Mouse (Mus musculus) intestine, embryonic 15.5 days (tissue): ENCODE results near the gene Ppt2. TPM values are rescaled to one million over a fixed set of nuclear protein-coding genes. Genes with fewer than 3 reads are reported as not detected.

Source experiments
- ATAC-seq: fragments of 200-750 bp; cut with Nextera tagmentation; 2 replicates; pipeline ENCODE4 v1.8.0; 2017; ENCODE audit warnings: moderate TSS enrichment, moderate library complexity
- H3K27ac ChIP-seq: fragments of 300-500 bp; sonication (generic); 2 replicates; pipeline ENCODE4 v1.5.1; 2015; ENCODE audit warnings: mild to moderate bottlenecking, inconsistent platforms
- H3K27me3 ChIP-seq: fragments of 300-500 bp; sonication (generic); replicated peaks from 2 replicates; pipeline ENCODE4 v1.6.1; 2015; ENCODE audit warnings: inconsistent platforms
- H3K36me3 ChIP-seq: fragments of 300-500 bp; sonication (generic); 2 replicates; pipeline ENCODE4 v1.6.1; 2015; ENCODE audit warnings: inconsistent platforms
- H3K4me1 ChIP-seq: fragments of 300-500 bp; sonication (generic); replicated peaks from 2 replicates; pipeline ENCODE4 v1.6.1; 2015; ENCODE audit warnings: inconsistent platforms
- H3K4me2 ChIP-seq: fragments of 300-500 bp; sonication (generic); replicated peaks from 2 replicates; pipeline ENCODE4 v1.6.1; 2015; ENCODE audit warnings: mild to moderate bottlenecking, inconsistent platforms
- H3K4me3 ChIP-seq: fragments of 300-500 bp; sonication (generic); replicated peaks from 2 replicates; pipeline ENCODE4 v1.5.1; 2015; ENCODE audit warnings: inconsistent platforms
- H3K9ac ChIP-seq: fragments of 300-500 bp; sonication (generic); 2 replicates; pipeline ENCODE4 v1.6.1; 2015; ENCODE audit warnings: inconsistent platforms
- H3K9me3 ChIP-seq: fragments of 300-500 bp; sonication (generic); 2 replicates; pipeline ENCODE4 v1.6.1; 2016; ENCODE audit warnings: inconsistent platforms
- WGBS: fragments of 180-500 bp; shearing (Covaris S2); methylation state at CpG from one replicate; pipeline ENCODE4 v1.1.7; 2015; 5-methylcytosine and 5-hydroxymethylcytosine counted together
- polyA plus RNA-seq: library from polyadenylated mRNA; unstranded; fragments of >200 nt; fragmentation: Nextera tagmentation; extraction: Ambion mirVana; gene quantifications from 2 replicates; pipeline ENCODE4 v1.2.1, GENCODE M21; 2015

The Ppt2 gene
- polyA plus RNA-seq, 1 experiment from 2014 or later, result 27.8 TPM

GRCm38 (mm10) chr17:34645256-34645829 lies 17.0 kb upstream of the Ppt2 start:
- H3K9me3 ChIP-seq, result no peaks in the 10 kb centered on the region
- 0 out of 2 replicates have a peak overlapping the region, but pooled peaks have one; percentile 66 for H3K27ac ChIP-seq
- H3K4me2 ChIP-seq, result peak overlapping the region; percentile 68
- 40% methylated on average over 10 of the region's 10 CpGs for WGBS
- H3K4me1 ChIP-seq, result peaks cover 32% of the 10 kb centered on the region
- peak overlapping the region; percentile 55 for H3K4me3 ChIP-seq
- no peaks in the 10 kb centered on the region for H3K27me3 ChIP-seq
- no peak for ATAC-seq
- peak overlapping the region; percentile 68 for H3K9ac ChIP-seq
- peaks cover 7% of the 10 kb centered on the region for H3K36me3 ChIP-seq

- H3K4me1 ChIP-seq, result peaks cover 32% of the 10 kb centered on the region
- no peaks in the 10 kb centered on the region for H3K9me3 ChIP-seq
- H3K36me3 ChIP-seq, result peaks cover 5% of the 10 kb centered on the region; the same call in 1 of the 2 replicates
- ATAC-seq, result peak; percentile 80
- no peaks in the 10 kb centered on the region for H3K27me3 ChIP-seq
- peak within 1 kb of the TSS; percentile 68 for H3K4me2 ChIP-seq
- under 1% methylated on average over 16 of the region's 16 CpGs for WGBS
- H3K9ac ChIP-seq, result peak within 1 kb of the TSS; percentile 68
- H3K27ac ChIP-seq, result peak within 1 kb of the TSS; percentile 66; the same call in 1 of the 2 replicates
- peak within 1 kb of the TSS; percentile 55 for H3K4me3 ChIP-seq
Observed at GRCm38 (mm10) chr17:34644608-34645007, 16.3 kb upstream of the Ppt2 start, which contains the start of gene Fkbpl. TSS of gene Fkbpl (plus strand) at chr17:34644764.

- no peak overlapping the region for H3K4me2 ChIP-seq
- H3K27me3 ChIP-seq, result no peaks in the 10 kb centered on the region
- no peak overlapping the region for H3K9ac ChIP-seq
- no peak overlapping the region for H3K4me3 ChIP-seq
- no peaks in the 10 kb centered on the region for H3K9me3 ChIP-seq
- 0 out of 2 replicates have a peak, but pooled peaks cover 5% of the 10 kb centered on the region for H3K36me3 ChIP-seq
- no peak overlapping the region for H3K27ac ChIP-seq
- 76% methylated on average over 10 of the region's 10 CpGs for whole genome bisulfite sequencing
- ATAC-seq, result no peak
- H3K4me1 ChIP-seq, result peaks cover 32% of the 10 kb centered on the region
Observed at GRCm38 (mm10) chr17:34643944-34644343, 15.6 kb upstream of the Ppt2 start.

GRCm38 (mm10) chr17:34643379-34643778 lies 15.1 kb upstream of the Ppt2 start:
- 88% methylated on average over 4 of the region's 4 CpGs for WGBS
- Histone ChIP-seq H3K9ac (no peak overlapping the region), H3K27me3 (no peaks in the 10 kb centered on the region), H3K36me3 (0 out of 2 replicates have a peak, but pooled peaks cover 5% of the 10 kb centered on the region), H3K27ac (no peak overlapping the region), H3K4me2 (no peak overlapping the region), H3K4me3 (no peak overlapping the region), H3K9me3 (no peaks in the 10 kb centered on the region), H3K4me1 (peaks cover 32% of the 10 kb centered on the region)
- ATAC-seq, result no peak

- Histone ChIP-seq H3K9ac (no peak overlapping the region), H3K4me1 (peaks cover 23% of the 10 kb centered on the region; the same call in 1 of the 2 replicates), H3K36me3 (0 out of 2 replicates have a peak, but pooled peaks cover 5% of the 10 kb centered on the region), H3K4me3 (no peak overlapping the region), H3K9me3 (no peaks in the 10 kb centered on the region), H3K4me2 (no peak overlapping the region), H3K27ac (no peak overlapping the region), H3K27me3 (no peaks in the 10 kb centered on the region)
- ATAC-seq, result no peak
- WGBS, result 69% methylated on average over 3 of the region's 3 CpGs
Observed at GRCm38 (mm10) chr17:34641945-34642344, 13.6 kb upstream of the Ppt2 start.

- peak; percentile 13; the same call in 1 of the 2 replicates for ATAC-seq
- Histone ChIP-seq H3K4me2 (no peak overlapping the region), H3K9ac (0 out of 2 replicates have a peak overlapping the region, but pooled peaks have one; percentile 8)
Observed at GRCm38 (mm10) chr17:34640778-34641601, 12.7 kb upstream of the Ppt2 start.

GRCm38 (mm10) chr17:34639461-34640255 lies 11.3 kb upstream of the Ppt2 start:
- H3K27ac ChIP-seq, result no peak overlapping the region
- WGBS, result 83% methylated on average over 7 of the region's 7 CpGs
- no peaks in the 10 kb centered on the region for H3K36me3 ChIP-seq
- H3K4me1 ChIP-seq, result peaks cover 13% of the 10 kb centered on the region; the same call in 1 of the 2 replicates
- no peak for ATAC-seq
- H3K4me3 ChIP-seq, result no peak overlapping the region
- H3K4me2 ChIP-seq, result no peak overlapping the region
- no peaks in the 10 kb centered on the region for H3K27me3 ChIP-seq
- no peaks in the 10 kb centered on the region for H3K9me3 ChIP-seq
- no peak overlapping the region for H3K9ac ChIP-seq

More at GRCm38 (mm10) chr17:34640778-34641601, 12.7 kb upstream of the Ppt2 start:
- 22% methylated on average over 11 of the region's 11 CpGs for WGBS
- Histone ChIP-seq H3K4me1 (peaks cover 22% of the 10 kb centered on the region; the same call in 1 of the 2 replicates), H3K27ac (peak overlapping the region; percentile 49), H3K27me3 (no peaks in the 10 kb centered on the region), H3K9me3 (no peaks in the 10 kb centered on the region), H3K36me3 (0 out of 2 replicates have a peak, but pooled peaks cover 5% of the 10 kb centered on the region), H3K4me3 (no peak overlapping the region)

- H3K36me3 ChIP-seq, result no peaks in the 10 kb centered on the region
- H3K4me1 ChIP-seq, result peaks cover 10% of the 10 kb centered on the region; the same call in 1 of the 2 replicates
- ATAC-seq, result no peak
- H3K9ac ChIP-seq, result no peak overlapping the region
- WGBS, result 63% methylated on average over 3 of the region's 3 CpGs
- no peak overlapping the region for H3K4me2 ChIP-seq
- H3K27me3 ChIP-seq, result peaks cover 2% of the 10 kb centered on the region; the same call in 1 of the 2 replicates
- no peak overlapping the region for H3K4me3 ChIP-seq
- H3K27ac ChIP-seq, result no peak overlapping the region
- no peaks in the 10 kb centered on the region for H3K9me3 ChIP-seq
Observed at GRCm38 (mm10) chr17:34637459-34637858, 9.1 kb upstream of the Ppt2 start.

- no peaks in the 10 kb centered on the region for H3K9me3 ChIP-seq
- no peak overlapping the region for H3K4me3 ChIP-seq
- H3K27me3 ChIP-seq, result peaks cover 16% of the 10 kb centered on the region
- ATAC-seq, result no peak
- H3K36me3 ChIP-seq, result no peaks in the 10 kb centered on the region
- peaks cover 16% of the 10 kb centered on the region for H3K4me1 ChIP-seq
- H3K27ac ChIP-seq, result no peak overlapping the region
- H3K4me2 ChIP-seq, result no peak overlapping the region
- WGBS, result 72% methylated on average over 2 of the region's 2 CpGs
- no peak overlapping the region for H3K9ac ChIP-seq
Observed at GRCm38 (mm10) chr17:34635671-34636070, 7.4 kb upstream of the Ppt2 start.

GRCm38 (mm10) chr17:34632261-34632691 lies 4.0 kb upstream of the Ppt2 start:
- WGBS, result 2% methylated on average over 26 of the region's 26 CpGs
- Histone ChIP-seq H3K4me3 (peak overlapping the region; percentile 28), H3K4me2 (peak overlapping the region; percentile 88), H3K27me3 (peaks cover 26% of the 10 kb centered on the region), H3K36me3 (no peaks in the 10 kb centered on the region), H3K9me3 (no peaks in the 10 kb centered on the region), H3K4me1 (peaks cover 32% of the 10 kb centered on the region), H3K27ac (no peak overlapping the region), H3K9ac (peak overlapping the region; percentile 29)
- peak; percentile 43 for ATAC-seq

- WGBS, result 20% methylated on average over 11 of the region's 12 CpGs
- no peak overlapping the region for H3K27ac ChIP-seq
- ATAC-seq, result no peak
Observed at GRCm38 (mm10) chr17:34631647-34632046, 3.3 kb upstream of the Ppt2 start.

More at GRCm38 (mm10) chr17:34631647-34632046, 3.3 kb upstream of the Ppt2 start:
- no peaks in the 10 kb centered on the region for H3K9me3 ChIP-seq
- H3K4me2 ChIP-seq, result peak overlapping the region; percentile 88
- peaks cover 26% of the 10 kb centered on the region for H3K27me3 ChIP-seq
- H3K9ac ChIP-seq, result peak overlapping the region; percentile 29
- peaks cover 34% of the 10 kb centered on the region for H3K4me1 ChIP-seq
- no peaks in the 10 kb centered on the region for H3K36me3 ChIP-seq
- H3K4me3 ChIP-seq, result peak overlapping the region; percentile 28
